Mouse (Mus musculus): Measurements from ENCODE around the gene Lfng. TPM values are rescaled to one million over a fixed set of nuclear protein-coding genes. Genes with fewer than 3 reads are reported as not detected.

Lfng gene
- 88.4 TPM for polyA plus RNA-seq (2017; shearing (Covaris generic))

DNA sequence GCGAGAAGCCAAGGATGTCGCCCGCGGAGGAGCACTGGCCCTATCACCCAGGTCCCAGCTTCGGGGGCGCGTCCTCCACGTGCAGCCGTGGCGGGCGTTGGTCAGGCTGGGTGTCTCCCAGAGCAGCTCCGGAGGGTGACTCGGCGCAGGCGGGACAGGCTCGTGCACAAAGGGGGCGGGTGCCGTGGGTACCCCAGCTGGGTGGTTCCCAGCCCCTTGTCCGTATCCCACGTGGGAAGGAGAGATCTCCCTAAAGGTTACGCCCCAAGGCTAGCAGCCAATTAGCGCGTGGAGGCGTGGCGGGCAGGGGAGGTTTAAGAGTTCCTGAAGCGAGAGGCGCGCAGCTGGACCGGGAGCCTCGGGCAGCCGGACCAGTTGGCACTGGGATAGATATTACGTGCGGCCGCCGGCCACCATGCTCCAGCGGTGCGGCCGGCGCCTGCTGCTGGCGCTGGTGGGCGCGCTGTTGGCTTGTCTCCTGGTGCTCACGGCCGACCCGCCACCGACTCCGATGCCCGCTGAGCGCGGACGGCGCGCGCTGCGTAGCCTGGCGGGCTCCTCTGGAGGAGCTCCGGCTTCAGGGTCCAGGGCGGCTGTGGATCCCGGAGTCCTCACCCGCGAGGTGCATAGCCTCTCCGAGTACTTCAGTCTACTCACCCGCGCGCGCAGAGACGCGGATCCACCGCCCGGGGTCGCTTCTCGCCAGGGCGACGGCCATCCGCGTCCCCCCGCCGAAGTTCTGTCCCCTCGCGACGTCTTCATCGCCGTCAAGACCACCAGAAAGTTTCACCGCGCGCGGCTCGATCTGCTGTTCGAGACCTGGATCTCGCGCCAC, at the start of gene Lfng:
Lfng (plus strand) TSS at position 320 of the 835 bp plus-strand sequence.

DNA sequence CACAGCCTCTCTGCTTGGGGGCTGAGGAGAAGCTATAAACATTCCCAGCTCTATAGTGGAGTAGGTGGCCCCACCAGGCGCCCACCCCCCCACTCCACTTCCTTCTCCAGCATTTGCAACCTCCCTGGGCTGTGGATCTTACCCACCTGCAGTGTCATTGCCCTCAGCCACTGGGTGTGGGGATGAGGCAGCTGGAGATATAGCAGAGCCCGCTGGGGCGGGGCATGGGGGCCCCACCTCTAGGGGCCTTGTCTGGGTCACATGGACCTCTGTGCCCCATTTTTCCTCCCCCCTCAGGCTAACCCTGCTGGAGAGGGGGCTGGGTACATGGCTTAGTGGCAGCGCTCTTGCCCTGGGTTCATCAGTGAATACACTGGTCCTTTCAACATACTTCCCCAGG, 42.2 kb upstream of the Lfng start, which contains the start of gene Grifin:
Grifin (minus strand) TSS at position 176 of the 400 bp plus-strand sequence.

DNA sequence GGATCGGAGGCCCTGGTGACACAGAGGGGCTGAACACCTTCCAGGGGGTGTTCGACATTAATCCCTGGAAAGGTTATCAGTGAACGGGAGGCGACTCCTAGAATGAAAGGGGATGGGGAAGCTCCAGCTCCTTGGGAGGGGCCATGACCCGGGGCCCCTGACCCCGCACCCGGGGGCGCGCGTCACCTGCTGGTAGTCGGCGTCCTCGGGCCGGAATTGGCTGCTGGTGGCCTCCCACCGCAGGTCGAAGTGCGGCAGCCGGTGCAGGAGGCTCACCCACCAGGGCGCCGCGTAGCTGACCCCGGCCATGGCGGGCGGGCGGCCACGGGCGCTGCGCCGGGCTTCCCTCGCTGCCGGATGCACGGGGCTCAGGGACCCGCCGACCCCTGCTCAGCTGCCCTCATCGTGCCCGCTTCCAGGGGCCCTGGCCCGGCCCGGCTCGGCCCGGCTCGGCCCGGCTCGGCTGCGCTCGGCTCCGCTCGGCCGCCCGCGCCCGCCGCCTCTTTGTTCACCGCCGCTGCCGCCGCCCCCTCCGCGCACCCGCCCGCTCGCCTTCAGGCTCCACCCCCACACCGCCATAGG, 41.5 kb downstream of the Lfng start, which contains the start of gene Ttyh3:
Ttyh3 (minus strand) TSS at position 513 of the 582 bp plus-strand sequence.

Other genes with a start within 250 kb of the Lfng start
- 4.9 TPM for gene Snx8, start 218.1 kb upstream of the Lfng start, polyA plus RNA-seq (2017; shearing (Covaris generic))
- 166 TPM for gene Eif3b, start 188.0 kb upstream of the Lfng start, polyA plus RNA-seq (2017; shearing (Covaris generic))
- not detected for gene Gm4869, start 161.7 kb upstream of the Lfng start, polyA plus RNA-seq (2017; shearing (Covaris generic))
- gene Chst12, start 101.8 kb upstream of the Lfng start, polyA plus RNA-seq (2017; shearing (Covaris generic)) = 10.7 TPM
- gene Grifin, start 42.2 kb upstream of the Lfng start, polyA plus RNA-seq (2017; shearing (Covaris generic)) = 1.3 TPM
- 6.9 TPM for gene Ttyh3, start 41.7 kb downstream of the Lfng start, polyA plus RNA-seq (2017; shearing (Covaris generic))
- gene Iqce, start 95.1 kb downstream of the Lfng start, polyA plus RNA-seq (2017; shearing (Covaris generic)) = 29.5 TPM
- gene Brat1, start 97.7 kb downstream of the Lfng start, polyA plus RNA-seq (2017; shearing (Covaris generic)) = 14.3 TPM
- gene Amz1, start 116.8 kb downstream of the Lfng start, polyA plus RNA-seq (2017; shearing (Covaris generic)) = 1.5 TPM
- gene Gna12, start 223.1 kb downstream of the Lfng start, polyA plus RNA-seq (2017; shearing (Covaris generic)) = 21.6 TPM

Data from effector memory CD4-positive, alpha-beta T cell, adult 7 months (primary cell).